Mouse (Mus musculus): Measurements from ENCODE around the gene Ctbp1. TPM values are rescaled to one million over a fixed set of nuclear protein-coding genes. Genes with fewer than 3 reads are reported as not detected.

The Ctbp1 gene
- total RNA-seq, 1 experiment = 91.2 TPM

DNA sequence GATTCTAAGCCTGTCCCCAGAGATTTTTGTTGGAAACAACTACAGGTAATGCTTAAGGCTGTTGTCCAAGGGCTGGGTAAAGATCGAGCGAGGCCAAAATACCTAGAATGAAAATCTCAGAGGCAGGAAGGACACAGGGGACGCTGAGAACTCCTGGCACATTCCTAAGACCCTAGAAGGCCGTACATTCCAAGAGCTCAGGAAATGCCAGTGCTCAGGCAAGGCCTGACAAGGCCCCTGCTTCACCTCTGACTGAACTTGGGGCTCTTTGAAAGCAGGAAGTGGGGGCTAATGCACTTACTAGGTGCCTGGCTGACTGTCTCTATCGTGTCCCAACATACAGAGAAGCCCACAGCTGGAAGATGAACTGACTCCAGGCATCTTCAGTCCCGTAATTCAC is 52.4 kb downstream of the Ctbp1 start:
- no peak overlapping the region for H3K27ac ChIP-seq (ENCODE audit: insufficient read depth, low read depth, low read length, poor library complexity, severe bottlenecking)
- no peak for DNase-seq (ENCODE audit: low read depth, low spot score)
- no peak overlapping the region for H3K9ac ChIP-seq (ENCODE audit: insufficient read depth, low read depth, low read length, poor library complexity, severe bottlenecking)
- no peak overlapping the region for H3K4me3 ChIP-seq (ENCODE audit: insufficient read depth in 1 of 2, low read depth in 1 of 2, low read length in 2 of 2, poor library complexity in 1 of 2, severe bottlenecking in 1 of 2)
- no peak for TF ChIP-seq HCFC1 (IDR thresholded peaks at IDR 0.05; ENCODE audit: borderline replicate concordance, insufficient read depth, low read length)
- TF ChIP-seq CHD2 (IDR thresholded peaks at IDR 0.05; ENCODE audit: low read depth, low read length) = no peak
- TF ChIP-seq ZC3H11A (IDR thresholded peaks at IDR 0.05; ENCODE audit: borderline replicate concordance, low read depth, low read length) = no peak
- no peak for TF ChIP-seq MAFK (IDR thresholded peaks at IDR 0.05; ENCODE audit: insufficient read depth, low read depth, low read length)
- TF ChIP-seq ZNF384 (IDR thresholded peaks at IDR 0.05; ENCODE audit: low read depth, low read length) = no peak
- peaks cover 3 to 9% of the 10 kb centered on the region in 2 experiments; a peak in 3 of 4 replicates for H3K4me1 ChIP-seq (ENCODE audit: control insufficient read depth in 2 of 2, insufficient read depth in 2 of 2, low read length in 2 of 2, poor library complexity in 1 of 2)
- in situ Hi-C loops (cut with MboI; ENCODE audit: low sequenced_read_pairs in 2 of 2, unreplicated experiment in 2 of 2) = no loop called here
- H3K9me3 ChIP-seq (ENCODE audit: control insufficient read depth, insufficient read depth, low read depth, low read length) = no peaks in the 10 kb centered on the region
- H3K36me3 ChIP-seq (ENCODE audit: control insufficient read depth, insufficient read depth, low read length, poor library complexity, severe bottlenecking) = no peaks in the 10 kb centered on the region

DNA sequence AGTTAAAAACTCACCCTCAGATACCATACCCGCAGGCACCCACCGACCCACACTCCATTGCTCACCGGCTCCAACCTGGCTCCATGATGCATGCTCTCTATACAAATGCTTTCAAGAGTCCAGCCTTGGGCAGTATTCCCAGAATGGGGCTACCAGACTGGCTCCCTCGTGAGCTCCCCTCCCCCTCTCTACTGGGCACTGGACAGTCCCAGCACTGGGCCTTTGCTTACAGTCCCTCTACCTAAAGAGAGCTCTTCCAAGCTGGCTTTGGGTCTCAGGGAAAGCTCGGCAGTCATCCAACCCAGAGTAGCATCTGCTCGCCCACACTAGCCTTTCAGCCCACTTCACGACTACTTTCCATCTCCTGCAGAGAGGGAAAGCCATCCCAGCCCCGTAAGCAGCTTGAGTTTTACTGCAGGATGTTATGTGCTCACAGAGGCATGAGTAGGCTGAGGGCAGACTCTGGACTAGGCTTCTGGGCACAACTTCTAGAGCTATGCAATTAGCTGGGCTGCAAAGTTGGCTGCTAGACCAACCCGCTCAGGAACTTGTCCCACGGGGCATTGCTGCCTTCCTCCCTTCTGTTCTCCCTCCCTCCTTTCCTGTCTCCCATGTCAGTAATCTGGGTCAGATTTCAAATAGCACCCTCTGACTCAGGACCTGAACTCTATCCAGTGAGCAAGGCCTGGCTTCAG is 54.3 kb downstream of the Ctbp1 start:
- H3K4me3 ChIP-seq (ENCODE audit: insufficient read depth in 1 of 2, low read depth in 1 of 2, low read length in 2 of 2, poor library complexity in 1 of 2, severe bottlenecking in 1 of 2) = no peak overlapping the region
- TF ChIP-seq ZC3H11A (IDR thresholded peaks at IDR 0.05; ENCODE audit: borderline replicate concordance, low read depth, low read length) (no peak), HCFC1 (IDR thresholded peaks at IDR 0.05; ENCODE audit: borderline replicate concordance, insufficient read depth, low read length) (no peak), MAFK (IDR thresholded peaks at IDR 0.05; ENCODE audit: insufficient read depth, low read depth, low read length) (no peak), CHD2 (IDR thresholded peaks at IDR 0.05; ENCODE audit: low read depth, low read length) (no peak), ZNF384 (IDR thresholded peaks at IDR 0.05; ENCODE audit: low read depth, low read length) (no peak)
- in situ Hi-C loops (cut with MboI; ENCODE audit: low sequenced_read_pairs in 2 of 2, unreplicated experiment in 2 of 2) = no loop called here
- no peaks in the 10 kb centered on the region for H3K9me3 ChIP-seq (ENCODE audit: control insufficient read depth, insufficient read depth, low read depth, low read length)
- H3K36me3 ChIP-seq (ENCODE audit: control insufficient read depth, insufficient read depth, low read length, poor library complexity, severe bottlenecking) = no peaks in the 10 kb centered on the region
- no peak for DNase-seq (ENCODE audit: low read depth, low spot score)
- H3K27ac ChIP-seq (ENCODE audit: insufficient read depth, low read depth, low read length, poor library complexity, severe bottlenecking) = no peak overlapping the region
- H3K4me1 ChIP-seq (ENCODE audit: control insufficient read depth in 2 of 2, insufficient read depth in 2 of 2, low read length in 2 of 2, poor library complexity in 1 of 2) = peaks cover 4 to 15% of the 10 kb centered on the region in 2 experiments; a peak in 3 of 4 replicates
- no peak overlapping the region for H3K9ac ChIP-seq (ENCODE audit: insufficient read depth, low read depth, low read length, poor library complexity, severe bottlenecking)

DNA sequence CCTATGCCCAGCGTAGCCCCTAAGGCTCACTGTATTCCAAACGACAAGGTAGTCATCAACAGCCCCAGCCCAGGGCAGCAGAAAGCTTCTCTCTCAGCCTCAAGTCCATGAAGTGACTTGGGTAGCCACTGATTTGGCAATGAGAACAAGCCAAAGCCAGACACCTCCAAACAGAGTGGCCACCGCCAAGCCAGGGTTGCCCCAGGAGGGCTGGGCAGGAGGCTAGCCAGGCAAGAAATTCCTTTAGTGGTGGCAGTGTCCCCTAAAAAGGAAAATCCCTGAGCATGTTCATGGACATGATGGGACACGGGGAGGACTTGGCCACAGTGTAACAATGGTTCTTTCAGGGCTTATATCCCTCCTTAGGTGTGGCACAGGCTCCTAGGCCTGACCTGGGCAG is 55.0 kb downstream of the Ctbp1 start:
- no peak overlapping the region for H3K4me3 ChIP-seq (ENCODE audit: insufficient read depth in 1 of 2, low read depth in 1 of 2, low read length in 2 of 2, poor library complexity in 1 of 2, severe bottlenecking in 1 of 2)
- H3K4me1 ChIP-seq (ENCODE audit: control insufficient read depth in 2 of 2, insufficient read depth in 2 of 2, low read length in 2 of 2, poor library complexity in 1 of 2) = peaks cover 4 to 19% of the 10 kb centered on the region in 2 experiments; a peak in 3 of 4 replicates
- H3K27ac ChIP-seq (ENCODE audit: insufficient read depth, low read depth, low read length, poor library complexity, severe bottlenecking) = no peak overlapping the region
- DNase-seq (ENCODE audit: low read depth, low spot score) = no peak
- no peaks in the 10 kb centered on the region for H3K9me3 ChIP-seq (ENCODE audit: control insufficient read depth, insufficient read depth, low read depth, low read length)
- in situ Hi-C loops (cut with MboI; ENCODE audit: low sequenced_read_pairs in 2 of 2, unreplicated experiment in 2 of 2) = no loop called here
- H3K36me3 ChIP-seq (ENCODE audit: control insufficient read depth, insufficient read depth, low read length, poor library complexity, severe bottlenecking) = no peaks in the 10 kb centered on the region
- H3K9ac ChIP-seq (ENCODE audit: insufficient read depth, low read depth, low read length, poor library complexity, severe bottlenecking) = no peak overlapping the region
- TF ChIP-seq HCFC1 (IDR thresholded peaks at IDR 0.05; ENCODE audit: borderline replicate concordance, insufficient read depth, low read length) (no peak), MAFK (IDR thresholded peaks at IDR 0.05; ENCODE audit: insufficient read depth, low read depth, low read length) (no peak)

DNA sequence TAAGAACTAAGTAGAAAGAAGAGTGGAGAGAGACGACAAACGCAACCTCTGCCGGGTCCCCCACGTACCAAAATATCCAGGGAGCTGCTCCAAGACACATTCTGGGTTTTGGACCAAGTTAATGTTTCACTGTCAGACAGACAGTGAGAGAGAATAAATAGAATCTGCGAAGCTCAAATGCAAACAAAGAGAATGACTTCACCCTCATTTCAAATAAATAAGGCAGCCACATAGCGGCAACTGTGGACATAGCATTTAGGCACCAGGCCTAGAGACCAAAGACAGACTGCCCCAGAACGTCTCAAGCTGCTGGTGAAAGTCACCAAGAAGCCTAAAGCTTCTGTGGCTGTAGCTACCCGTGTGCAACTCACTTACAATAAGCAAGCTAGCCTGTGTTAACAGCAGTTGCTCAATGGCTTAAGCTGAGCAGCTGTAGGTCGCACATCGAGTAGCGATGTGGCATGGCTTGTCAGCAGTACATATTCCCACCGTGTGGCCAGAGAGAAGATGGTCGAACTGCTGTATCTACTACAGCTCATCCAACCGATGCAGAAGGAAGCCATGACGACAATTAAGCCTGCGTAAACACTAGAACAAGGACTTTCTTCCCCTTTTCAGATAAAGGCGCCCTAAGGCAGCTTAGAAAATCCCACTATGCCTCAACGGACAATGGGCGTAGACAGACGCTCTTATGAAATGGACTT is 55.9 kb downstream of the Ctbp1 start:
- peaks cover 4 to 19% of the 10 kb centered on the region in 2 experiments; a peak in 3 of 4 replicates for H3K4me1 ChIP-seq (ENCODE audit: control insufficient read depth in 2 of 2, insufficient read depth in 2 of 2, low read length in 2 of 2, poor library complexity in 1 of 2)
- H3K9ac ChIP-seq (ENCODE audit: insufficient read depth, low read depth, low read length, poor library complexity, severe bottlenecking) = no peak overlapping the region
- no peak overlapping the region for H3K27ac ChIP-seq (ENCODE audit: insufficient read depth, low read depth, low read length, poor library complexity, severe bottlenecking)

More for the DNA sequence above, 55.9 kb downstream of the Ctbp1 start:
- TF ChIP-seq HCFC1 (IDR thresholded peaks at IDR 0.05; ENCODE audit: borderline replicate concordance, insufficient read depth, low read length) (no peak), ZC3H11A (IDR thresholded peaks at IDR 0.05; ENCODE audit: borderline replicate concordance, low read depth, low read length) (no peak), MAFK (IDR thresholded peaks at IDR 0.05; ENCODE audit: insufficient read depth, low read depth, low read length) (no peak), ZNF384 (IDR thresholded peaks at IDR 0.05; ENCODE audit: low read depth, low read length) (no peak), CHD2 (IDR thresholded peaks at IDR 0.05; ENCODE audit: low read depth, low read length) (no peak)
- H3K9me3 ChIP-seq (ENCODE audit: control insufficient read depth, insufficient read depth, low read depth, low read length) = no peaks in the 10 kb centered on the region
- no peaks in the 10 kb centered on the region for H3K36me3 ChIP-seq (ENCODE audit: control insufficient read depth, insufficient read depth, low read length, poor library complexity, severe bottlenecking)
- in situ Hi-C loops (cut with MboI; ENCODE audit: low sequenced_read_pairs in 2 of 2, unreplicated experiment in 2 of 2) = no loop called here
- no peak for DNase-seq (ENCODE audit: low read depth, low spot score)
- no peak overlapping the region for H3K4me3 ChIP-seq (ENCODE audit: insufficient read depth in 1 of 2, low read depth in 1 of 2, low read length in 2 of 2, poor library complexity in 1 of 2, severe bottlenecking in 1 of 2)

Measured in ES-E14 (cell line).